Mouse (Mus musculus) hindbrain, embryonic 14.5 days (tissue): ENCODE measurements around the gene Fam171a2. TPM values are rescaled to one million over a fixed set of nuclear protein-coding genes. Genes with fewer than 3 reads are reported as not detected.

Experiments
- ATAC-seq: fragments of 200-750 bp; cut with Nextera tagmentation; 2 replicates; pipeline ENCODE4 v1.8.0; 2017; ENCODE audit warnings: moderate number of reproducible peaks, mild to moderate bottlenecking, moderate TSS enrichment, moderate library complexity; ENCODE audit not compliant: low FRiP score
- DNase-seq: peaks from one replicate; pipeline ENCODE4 v3.0.0-alpha.2; 2015; ENCODE audit warnings: low spot score
- H3K27ac ChIP-seq: fragments of 300-500 bp; sonication (generic); 2 replicates; pipeline ENCODE4 v1.5.1; 2014; ENCODE audit warnings: mild to moderate bottlenecking, moderate library complexity
- H3K27me3 ChIP-seq: fragments of 300-500 bp; sonication (generic); 2 replicates; pipeline ENCODE4 v1.6.1; 2014; ENCODE audit warnings: mild to moderate bottlenecking, low read length, mixed read lengths; ENCODE audit not compliant: control insufficient read depth, insufficient read depth
- H3K36me3 ChIP-seq: fragments of 300-500 bp; sonication (generic); replicated peaks from 2 replicates; pipeline ENCODE4 v1.6.1; 2014; ENCODE audit not compliant: control insufficient read depth, insufficient read depth
- H3K4me1 ChIP-seq: fragments of 300-500 bp; sonication (generic); replicated peaks from 2 replicates; pipeline ENCODE4 v1.6.1; 2014; ENCODE audit warnings: antibody characterized with exemption, low read length, mixed read lengths; ENCODE audit not compliant: control insufficient read depth, insufficient read depth
- H3K4me2 ChIP-seq: fragments of 300-500 bp; sonication (generic); replicated peaks from 2 replicates; pipeline ENCODE4 v1.6.1; 2014; ENCODE audit warnings: mild to moderate bottlenecking, moderate library complexity
- H3K4me3 ChIP-seq: fragments of 300-500 bp; sonication (generic); replicated peaks from 2 replicates; pipeline ENCODE4 v1.5.1; 2014; ENCODE audit warnings: mild to moderate bottlenecking, low read length
- H3K9ac ChIP-seq: fragments of 300-500 bp; sonication (generic); 2 replicates; pipeline ENCODE4 v1.6.1; 2014
- H3K9me3 ChIP-seq: fragments of 300-500 bp; sonication (generic); 2 replicates; pipeline ENCODE4 v1.6.1; 2016; ENCODE audit warnings: low read length; ENCODE audit not compliant: control insufficient read depth
- WGBS: fragments of 180-500 bp; shearing (Covaris S2); extraction: QIAGEN DNeasy Blood & Tissue Kit; methylation state at CpG from one replicate; pipeline ENCODE4 v1.1.7; 2014; 5-methylcytosine and 5-hydroxymethylcytosine counted together
- polyA plus RNA-seq: library from polyadenylated mRNA; unstranded; fragments of >200 nt; fragmentation: Nextera tagmentation; extraction: Ambion mirVana; gene quantifications from 2 replicates; pipeline ENCODE4 v1.2.1, GENCODE M21; 2014

Fam171a2 gene
- polyA plus RNA-seq, 1 experiment from 2014 or later = 30.9 TPM

DNA sequence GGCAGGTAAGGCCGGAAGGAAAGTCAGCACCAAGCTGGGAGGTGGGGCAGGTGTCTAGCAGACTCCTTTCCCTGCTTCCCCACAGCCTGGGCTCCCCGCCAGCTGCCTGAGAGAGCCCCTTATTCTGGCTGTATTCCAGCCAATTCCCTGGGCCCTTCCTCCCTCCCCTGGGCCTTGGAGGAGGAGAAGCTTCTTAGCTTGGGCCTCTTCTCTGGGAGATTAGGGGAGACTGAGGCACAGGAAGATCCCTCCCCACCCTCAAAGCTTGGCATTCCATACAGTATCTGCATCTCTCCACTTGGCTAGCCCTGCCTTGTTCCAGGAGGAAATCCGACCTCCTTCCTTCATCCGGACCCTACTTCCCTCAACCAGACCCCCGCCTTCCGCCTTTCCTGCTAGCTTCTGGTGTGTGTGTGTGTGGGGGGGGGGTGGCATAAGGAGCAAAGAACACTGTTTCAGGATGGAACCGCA is 1.6 kb downstream of the Fam171a2 start:
- peak overlapping the region; percentile 98 for H3K27ac ChIP-seq

DNA sequence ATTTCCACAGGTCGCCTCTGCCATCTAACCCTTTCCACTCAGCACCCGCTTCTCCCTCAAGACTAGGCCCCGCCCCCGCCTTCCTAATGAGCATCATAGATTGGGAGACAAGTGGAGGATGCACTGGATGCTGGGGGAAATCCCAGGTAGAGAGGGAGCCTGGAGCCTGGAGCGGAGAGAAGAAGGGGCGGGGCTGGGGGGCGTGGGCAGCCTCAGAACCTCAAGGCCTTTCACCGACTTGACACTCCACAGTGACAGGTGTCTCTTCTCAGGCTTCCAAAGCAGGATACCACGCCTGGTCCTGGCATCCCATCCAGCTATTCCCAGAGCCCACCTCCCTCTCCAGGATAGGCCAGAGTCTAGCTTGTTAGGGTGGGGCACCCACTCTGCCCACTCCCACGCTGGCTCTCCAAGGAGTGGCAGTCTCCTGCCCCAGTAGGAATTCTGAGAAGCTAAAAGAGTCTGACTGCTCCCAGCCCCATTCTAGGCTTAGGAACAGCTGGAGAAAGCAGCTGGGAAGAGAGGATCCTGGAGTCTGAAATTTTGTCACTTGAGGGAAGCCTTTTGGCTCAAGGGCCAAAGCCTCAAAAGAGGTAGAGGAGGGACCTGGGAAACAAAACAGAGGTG is 2.1 kb downstream of the Fam171a2 start:
- H3K4me3 ChIP-seq = peak overlapping the region; percentile 98
- peaks cover 37% of the 10 kb centered on the region for H3K36me3 ChIP-seq
- H3K27me3 ChIP-seq = no peaks in the 10 kb centered on the region; the same call in 1 of the 2 replicates
- H3K9ac ChIP-seq = peak overlapping the region; percentile 100
- H3K4me2 ChIP-seq = peak overlapping the region; percentile 90
- no peaks in the 10 kb centered on the region for H3K9me3 ChIP-seq
- 5% methylated on average over 10 of the region's 10 CpGs for WGBS
- ATAC-seq = no peak
- peaks cover 34% of the 10 kb centered on the region for H3K4me1 ChIP-seq
- H3K27ac ChIP-seq = peak overlapping the region; percentile 98
- DNase-seq = no peak

More for the DNA sequence above, 1.6 kb downstream of the Fam171a2 start:
- Histone ChIP-seq H3K4me2 (peak overlapping the region; percentile 90), H3K4me3 (peak overlapping the region; percentile 98), H3K9ac (peak overlapping the region; percentile 100), H3K4me1 (peaks cover 34% of the 10 kb centered on the region), H3K9me3 (no peaks in the 10 kb centered on the region), H3K27me3 (no peaks in the 10 kb centered on the region; the same call in 1 of the 2 replicates), H3K36me3 (peaks cover 32% of the 10 kb centered on the region)
- 8% methylated on average over 7 of the region's 7 CpGs for WGBS
- 0 out of 2 replicates have a peak, but pooled peaks have one; percentile 1 for ATAC-seq
- peak; percentile 63 for DNase-seq

DNA sequence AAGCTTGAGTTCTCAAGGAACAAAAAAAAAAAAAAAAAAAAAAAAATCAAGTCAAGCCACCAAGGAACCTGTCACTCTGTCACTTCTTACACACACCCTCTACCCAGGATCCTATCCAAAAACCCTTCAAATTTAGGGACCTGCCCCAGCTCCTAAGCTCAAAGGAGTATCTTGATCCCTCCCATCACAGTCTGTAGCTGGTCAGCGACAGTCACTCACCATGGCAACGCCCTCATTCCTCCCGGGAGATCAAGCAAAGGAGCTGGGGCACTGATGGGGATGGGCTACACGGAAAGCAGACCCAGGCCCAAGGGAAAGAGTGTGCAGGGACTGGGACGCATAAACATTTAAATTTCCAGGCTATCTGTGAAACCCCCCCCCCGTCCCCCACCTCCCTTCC is 2.7 kb downstream of the Fam171a2 start:
- Histone ChIP-seq H3K9ac (no peak overlapping the region), H3K36me3 (peaks cover 43% of the 10 kb centered on the region), H3K4me1 (peaks cover 34% of the 10 kb centered on the region), H3K27ac (no peak overlapping the region), H3K4me2 (peak overlapping the region; percentile 90), H3K27me3 (no peaks in the 10 kb centered on the region; the same call in 1 of the 2 replicates), H3K4me3 (peak overlapping the region; percentile 98), H3K9me3 (no peaks in the 10 kb centered on the region)
- ATAC-seq = no peak
- no peak for DNase-seq
- 1% methylated on average over 6 of the region's 6 CpGs for WGBS

DNA sequence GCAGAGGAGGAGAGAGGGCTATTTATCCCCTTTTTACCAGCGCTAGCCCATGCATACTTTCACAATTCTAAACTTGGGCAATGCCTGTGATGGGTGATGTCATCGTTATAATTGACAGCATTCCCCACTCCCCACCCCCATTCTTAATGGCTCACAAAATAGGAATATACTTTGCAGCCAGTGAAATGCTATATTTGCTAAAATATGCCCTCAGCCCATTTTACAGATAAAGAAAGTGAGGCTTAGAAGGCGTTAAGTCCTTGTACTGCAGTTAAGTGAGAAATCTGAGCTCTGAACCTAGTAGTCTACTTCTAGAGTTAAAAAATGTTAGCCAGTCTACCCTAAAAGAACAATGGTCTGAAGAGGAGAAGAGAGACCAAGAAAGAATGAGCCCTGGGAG is 3.2 kb downstream of the Fam171a2 start:
- H3K27ac ChIP-seq = no peak overlapping the region
- peak overlapping the region; percentile 90 for H3K4me2 ChIP-seq
- WGBS = 81% methylated on average over 3 of the region's 3 CpGs
- no peaks in the 10 kb centered on the region; the same call in 1 of the 2 replicates for H3K27me3 ChIP-seq
- H3K9ac ChIP-seq = no peak overlapping the region
- peaks cover 34% of the 10 kb centered on the region for H3K4me1 ChIP-seq
- ATAC-seq (no peak), DNase-seq (no peak)
- 0 out of 2 replicates have a peak overlapping the region, but pooled peaks have one; percentile 98 for H3K4me3 ChIP-seq
- H3K9me3 ChIP-seq = no peaks in the 10 kb centered on the region
- H3K36me3 ChIP-seq = peaks cover 48% of the 10 kb centered on the region

DNA sequence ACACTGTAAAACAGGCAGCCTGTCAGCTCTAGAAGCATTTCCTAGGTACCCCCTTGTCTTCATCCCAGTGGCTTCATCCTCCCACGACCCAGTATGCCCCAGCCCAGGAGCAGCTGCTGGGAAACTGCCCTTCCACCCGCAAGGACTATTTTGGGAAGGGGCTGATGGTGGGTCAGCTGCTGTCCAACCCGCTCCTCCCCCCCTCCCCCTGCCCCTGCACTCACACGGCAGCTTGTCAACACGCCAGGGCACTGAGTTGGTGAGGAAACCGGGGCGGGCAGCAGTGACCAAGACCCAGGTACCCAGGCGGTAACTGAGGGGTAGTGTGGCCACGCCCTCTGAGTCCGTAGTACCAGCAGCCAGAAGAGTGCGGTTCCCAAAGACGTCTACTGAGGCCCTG is 3.7 kb downstream of the Fam171a2 start:
- DNase-seq (no peak), ATAC-seq (no peak)
- 72% methylated on average over 12 of the region's 12 CpGs for WGBS
- no peak overlapping the region for H3K4me2 ChIP-seq
- no peak overlapping the region for H3K4me3 ChIP-seq
- no peaks in the 10 kb centered on the region for H3K27me3 ChIP-seq
- H3K4me1 ChIP-seq = peaks cover 34% of the 10 kb centered on the region
- peaks cover 54% of the 10 kb centered on the region for H3K36me3 ChIP-seq
- no peak overlapping the region for H3K27ac ChIP-seq
- H3K9ac ChIP-seq = no peak overlapping the region
- no peaks in the 10 kb centered on the region for H3K9me3 ChIP-seq

DNA sequence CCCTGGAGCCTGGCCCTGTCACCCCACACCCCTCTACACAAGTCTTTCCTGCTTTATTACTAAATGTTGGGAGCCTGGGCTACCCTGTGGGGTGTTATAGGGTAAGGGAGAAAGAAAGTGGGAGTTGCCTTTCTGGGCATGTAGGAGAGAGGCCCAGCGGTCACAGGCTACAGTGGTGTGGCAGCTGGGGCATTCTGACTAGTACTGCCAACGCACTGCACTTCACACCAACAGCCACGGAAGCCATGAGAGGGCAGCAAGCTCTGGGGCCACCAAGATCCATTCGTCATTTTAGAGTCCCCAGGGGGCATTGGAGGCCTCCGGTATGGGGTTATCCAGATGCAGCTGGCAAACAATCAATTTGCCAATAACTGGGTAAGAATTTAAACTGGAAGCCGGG is 5.4 kb downstream of the Fam171a2 start:
- Histone ChIP-seq H3K4me2 (no peak overlapping the region), H3K9ac (no peak overlapping the region), H3K9me3 (no peaks in the 10 kb centered on the region), H3K4me1 (peaks cover 44% of the 10 kb centered on the region), H3K4me3 (no peak overlapping the region), H3K36me3 (peaks cover 70% of the 10 kb centered on the region), H3K27me3 (no peaks in the 10 kb centered on the region), H3K27ac (no peak overlapping the region)
- WGBS = 77% methylated on average over 6 of the region's 6 CpGs
- no peak for DNase-seq
- no peak for ATAC-seq

DNA sequence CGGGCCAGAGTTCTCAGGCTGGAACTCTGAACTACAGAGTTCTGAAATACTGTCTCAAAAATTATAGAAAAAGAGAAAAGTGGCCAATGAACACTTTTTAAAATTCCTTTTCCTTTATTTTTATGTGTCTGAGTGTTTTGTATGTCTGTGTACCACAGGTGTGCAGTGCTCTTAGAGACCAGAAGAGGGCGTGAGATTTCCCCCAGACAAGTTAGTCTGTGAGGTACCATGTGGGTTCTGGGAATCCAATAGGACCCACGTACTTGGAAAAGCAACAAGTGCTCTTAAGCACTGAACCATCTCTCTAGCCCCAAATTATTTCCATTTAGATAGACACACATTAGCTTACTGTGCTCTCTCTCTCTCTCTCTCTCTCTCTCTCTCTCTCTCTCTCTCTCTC is 6.0 kb downstream of the Fam171a2 start:
- peaks cover 46% of the 10 kb centered on the region for H3K4me1 ChIP-seq
- no peak overlapping the region for H3K27ac ChIP-seq
- ATAC-seq (no peak), DNase-seq (no peak)
- H3K4me3 ChIP-seq = no peak overlapping the region
- WGBS = 73% methylated on average over 3 of the region's 3 CpGs
- no peak overlapping the region for H3K4me2 ChIP-seq
- H3K9me3 ChIP-seq = no peaks in the 10 kb centered on the region
- no peaks in the 10 kb centered on the region for H3K27me3 ChIP-seq
- peaks cover 76% of the 10 kb centered on the region for H3K36me3 ChIP-seq
- no peak overlapping the region for H3K9ac ChIP-seq

DNA sequence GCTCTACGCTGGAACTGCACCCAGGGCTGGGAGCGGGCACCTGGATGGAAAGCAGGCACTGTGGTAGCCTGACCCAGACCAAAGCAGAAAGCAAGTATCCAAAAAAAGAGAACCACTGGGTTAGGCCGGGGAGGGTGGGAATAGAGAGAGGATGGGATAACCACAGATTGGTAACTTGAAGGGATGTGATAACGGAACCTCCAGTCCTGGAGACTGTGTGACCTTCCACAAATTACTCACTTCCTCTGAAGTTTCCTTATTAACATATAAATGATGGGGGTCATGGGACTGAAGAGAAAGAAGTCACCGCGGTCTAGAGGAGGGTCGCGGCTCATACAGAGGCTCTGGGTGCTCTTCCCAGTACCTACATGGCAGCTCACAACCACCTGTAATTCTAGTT is 7.2 kb downstream of the Fam171a2 start:
- Histone ChIP-seq H3K4me1 (peaks cover 34% of the 10 kb centered on the region), H3K4me2 (no peak overlapping the region), H3K9me3 (no peaks in the 10 kb centered on the region), H3K27me3 (no peaks in the 10 kb centered on the region), H3K27ac (no peak overlapping the region), H3K9ac (no peak overlapping the region), H3K4me3 (no peak overlapping the region), H3K36me3 (peaks cover 87% of the 10 kb centered on the region)
- no peak for DNase-seq
- ATAC-seq = no peak
- WGBS = 78% methylated on average over 8 of the region's 8 CpGs

DNA sequence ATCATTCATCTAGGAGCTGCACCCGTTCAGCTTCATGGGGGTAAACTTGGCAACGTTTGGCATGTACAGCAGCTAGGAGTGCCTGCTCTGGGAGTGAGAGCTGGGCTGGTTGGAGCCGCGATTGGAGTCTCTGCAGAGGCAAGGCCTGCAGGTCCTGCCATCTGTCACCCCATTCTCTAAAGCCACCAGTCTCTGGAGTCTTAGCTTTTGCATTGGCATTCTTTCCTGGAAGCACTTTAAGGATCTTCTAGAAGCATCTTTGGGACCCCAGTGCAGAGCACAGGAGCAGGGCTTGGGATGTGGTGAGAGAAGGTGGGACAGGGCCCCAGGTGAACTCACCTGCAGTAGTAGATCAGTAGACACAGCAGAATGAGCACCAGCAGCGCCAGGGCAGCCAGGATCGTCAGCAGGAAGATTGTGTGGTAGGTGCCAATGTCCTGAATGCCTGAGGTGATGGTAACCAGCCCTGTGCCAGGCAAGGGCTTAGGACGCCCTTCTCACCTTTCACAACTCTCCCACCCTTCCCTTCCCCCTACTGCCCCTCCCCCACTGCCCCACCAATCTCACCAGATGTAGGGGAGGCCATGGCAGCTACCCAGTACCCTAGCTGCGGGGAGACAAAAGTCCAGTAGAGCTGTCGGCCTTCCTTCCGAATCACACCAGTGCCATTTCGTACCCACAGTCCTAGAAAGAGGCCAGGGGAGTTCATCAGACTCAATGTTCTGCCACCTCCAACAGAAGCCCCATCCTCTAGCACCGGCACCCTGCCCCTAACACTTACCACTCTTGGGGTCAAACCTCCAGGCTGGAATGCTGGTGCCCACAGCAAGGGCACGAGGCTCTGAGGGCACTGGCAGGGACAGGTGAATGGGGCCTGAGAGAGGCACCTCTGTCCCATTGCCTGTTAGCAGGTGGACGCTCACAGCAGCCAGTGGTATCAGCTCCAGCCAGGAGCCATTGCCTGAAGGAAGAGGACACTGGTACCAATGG is 8.1 kb downstream of the Fam171a2 start:
- DNase-seq (no peak), ATAC-seq (no peak)
- Histone ChIP-seq H3K4me3 (no peak overlapping the region), H3K27ac (no peak overlapping the region), H3K27me3 (no peaks in the 10 kb centered on the region), H3K9ac (0 out of 2 replicates have a peak overlapping the region, but pooled peaks have one; percentile 41), H3K9me3 (no peaks in the 10 kb centered on the region), H3K36me3 (peaks cover 95% of the 10 kb centered on the region), H3K4me2 (no peak overlapping the region), H3K4me1 (peaks cover 26% of the 10 kb centered on the region)
- 73% methylated on average over 14 of the region's 14 CpGs for WGBS
